8 mouse cellular contexts compared by ENCODE assay signal in genomic region chr7:27228865-27229264, GRCm38 (mm10). TPM values are rescaled to one million over a fixed set of nuclear protein-coding genes. Genes with fewer than 3 reads are reported as not detected.
DNase-seq lines count a peak whose midpoint lies in the region; ATAC-seq and TF ChIP-seq lines count a peak whose summit lies in the region.

No protein-coding gene starts in this region.

- no peaks in the 10 kb centered on the region for H3K27me3 ChIP-seq in lung, embryonic 15.5 days
- H3K27me3 ChIP-seq in erythroblast, embryonic 14.5 days (ENCODE audit: control insufficient read depth) = no peaks in the 10 kb centered on the region
- no peaks in the 10 kb centered on the region for H3K27me3 ChIP-seq in limb, embryonic 14.5 days (ENCODE audit: control insufficient read depth, insufficient read depth, low read length)
- H3K27me3 ChIP-seq in stomach, embryonic 14.5 days (ENCODE audit: control insufficient read depth, insufficient read depth, low read length) = no peaks in the 10 kb centered on the region

- no peak for DNase-seq in lung, postnatal 14 days
- DNase-seq in limb, embryonic 14.5 days (ENCODE audit: low spot score) = no peak
- no peak for DNase-seq in urinary bladder, postnatal 14 days (ENCODE audit: low spot score)
- DNase-seq in natural killer cell, adult 2 months (ENCODE audit: low spot score in 2 of 2) = no peak
- no peak for DNase-seq in kidney, postnatal 10 days

- TF ChIP-seq POLR2A in limb, embryonic 14.5 days (IDR thresholded peaks at IDR 0.05; ENCODE audit: borderline replicate concordance, extremely low read depth, insufficient read depth, insufficient read length) = no peak

- H3K9me3 ChIP-seq in lung, embryonic 15.5 days = no peaks in the 10 kb centered on the region
- H3K9me3 ChIP-seq in erythroblast, embryonic 14.5 days (ENCODE audit: control insufficient read depth, low read length) = no peaks in the 10 kb centered on the region
- H3K9me3 ChIP-seq in limb, embryonic 14.5 days (ENCODE audit: control insufficient read depth, low read length) = no peaks in the 10 kb centered on the region
- H3K9me3 ChIP-seq in stomach, embryonic 14.5 days (ENCODE audit: control insufficient read depth, low read depth, low read length) = no peaks in the 10 kb centered on the region

- no peaks in the 10 kb centered on the region for H3K36me3 ChIP-seq in lung, embryonic 15.5 days
- peaks cover 6% of the 10 kb centered on the region for H3K36me3 ChIP-seq in erythroblast, embryonic 14.5 days (ENCODE audit: control insufficient read depth)
- no peaks in the 10 kb centered on the region for H3K36me3 ChIP-seq in limb, embryonic 14.5 days (ENCODE audit: control insufficient read depth, insufficient read depth, low read length)
- no peaks in the 10 kb centered on the region for H3K36me3 ChIP-seq in stomach, embryonic 14.5 days (ENCODE audit: control insufficient read depth, insufficient read depth, low read length)

- H3K27ac ChIP-seq in lung, embryonic 15.5 days = peak overlapping the region; percentile 87
- H3K27ac ChIP-seq in limb, embryonic 14.5 days (replicated peaks; ENCODE audit: low read depth, low read length) = peak overlapping the region; percentile 83
- H3K27ac ChIP-seq in stomach, embryonic 14.5 days (ENCODE audit: low read length) = peak overlapping the region; percentile 88

- 12% methylated on average over 6 of the region's 6 CpGs for WGBS in lung, embryonic 15.5 days
- 15% methylated on average over 6 of the region's 6 CpGs for WGBS in limb, embryonic 14.5 days
- 16% methylated on average over 6 of the region's 6 CpGs for WGBS in stomach, embryonic 14.5 days

- peak overlapping the region; percentile 80 for H3K4me3 ChIP-seq in lung, embryonic 15.5 days
- H3K4me3 ChIP-seq in erythroblast, embryonic 14.5 days (replicated peaks) = peak overlapping the region; percentile 87
- H3K4me3 ChIP-seq in limb, embryonic 14.5 days (replicated peaks; ENCODE audit: low read length) = peak overlapping the region; percentile 79
- H3K4me3 ChIP-seq in stomach, embryonic 14.5 days (ENCODE audit: low read depth, low read length) = peak overlapping the region; percentile 81

- H3K9ac ChIP-seq in lung, embryonic 15.5 days = peak overlapping the region; percentile 74
- H3K9ac ChIP-seq in limb, embryonic 14.5 days (ENCODE audit: low read depth, low read length, severe bottlenecking) = peak overlapping the region; percentile 67
- H3K9ac ChIP-seq in stomach, embryonic 14.5 days (replicated peaks; ENCODE audit: low read depth, low read length) = peak overlapping the region; percentile 28; the same call in 1 of the 2 replicates

- peak overlapping the region; percentile 83 for H3K4me2 ChIP-seq in lung, embryonic 15.5 days
- H3K4me2 ChIP-seq in limb, embryonic 14.5 days (replicated peaks; ENCODE audit: low read depth, low read length, severe bottlenecking) = peak overlapping the region; percentile 64
- peak overlapping the region; percentile 68 for H3K4me2 ChIP-seq in stomach, embryonic 14.5 days (replicated peaks; ENCODE audit: low read depth, low read length)

- no peak for ATAC-seq in lung, embryonic 15.5 days (ENCODE audit: borderline replicate concordance, extremely low read depth, low FRiP score, low TSS enrichment)
- no peak for ATAC-seq in limb, embryonic 14.5 days (ENCODE audit: low FRiP score, low read depth)
- no peak for ATAC-seq in stomach, embryonic 14.5 days (ENCODE audit: insufficient number of reproducible peaks, insufficient read depth, low FRiP score, low read depth)

- H3K4me1 ChIP-seq in lung, embryonic 15.5 days = peaks cover 60% of the 10 kb centered on the region
- peaks cover 75% of the 10 kb centered on the region for H3K4me1 ChIP-seq in erythroblast, embryonic 14.5 days (ENCODE audit: control insufficient read depth)
- H3K4me1 ChIP-seq in limb, embryonic 14.5 days (ENCODE audit: control insufficient read depth, insufficient read depth, low read length) = peaks cover 35% of the 10 kb centered on the region
- H3K4me1 ChIP-seq in stomach, embryonic 14.5 days (ENCODE audit: control insufficient read depth, insufficient read depth, low read length) = peaks cover 42% of the 10 kb centered on the region

RNA-seq across cellular contexts. Expression of gene Itpkc, which starts 0.4 kb away (rescaled TPM):
- 5.1 and 5.4 TPM in 2 replicates for polyA plus RNA-seq in lung, embryonic 15.5 days (2015; fragmentation: Nextera tagmentation; extraction: Ambion mirVana)
- 0.12 TPM in 2 replicates for polyA plus RNA-seq in erythroblast, embryonic 14.5 days (2012)
- polyA plus RNA-seq in limb, embryonic 14.5 days (2012; rRNA removed) = 13.0 and 15.5 TPM in 2 replicates
- 9.6 and 11.5 TPM in 2 replicates for polyA plus RNA-seq in limb, embryonic 14.5 days (2014; fragmentation: Nextera tagmentation; extraction: Ambion mirVana)
- 8.5 and 10.8 TPM in 2 replicates for polyA plus RNA-seq in stomach, embryonic 14.5 days (2014; fragmentation: Nextera tagmentation; extraction: Ambion mirVana)

RNA-seq across cellular contexts. Expression of gene Coq8b, which starts 4.0 kb away (rescaled TPM):
- polyA plus RNA-seq in lung, embryonic 15.5 days (2015; fragmentation: Nextera tagmentation; extraction: Ambion mirVana) = 20.3 and 20.4 TPM in 2 replicates
- 2.7 and 2.8 TPM in 2 replicates for polyA plus RNA-seq in erythroblast, embryonic 14.5 days (2012)
- polyA plus RNA-seq in limb, embryonic 14.5 days (2012; rRNA removed) = 43.4 and 58.3 TPM in 2 replicates
- 15.5 and 16.5 TPM in 2 replicates for polyA plus RNA-seq in limb, embryonic 14.5 days (2014; fragmentation: Nextera tagmentation; extraction: Ambion mirVana)
- polyA plus RNA-seq in stomach, embryonic 14.5 days (2014; fragmentation: Nextera tagmentation; extraction: Ambion mirVana) = 19.7 and 20.5 TPM in 2 replicates

RNA-seq across cellular contexts. Expression of gene Numbl, which starts 29.4 kb away (rescaled TPM):
- polyA plus RNA-seq in lung, embryonic 15.5 days (2015; fragmentation: Nextera tagmentation; extraction: Ambion mirVana) = 23.6 and 23.8 TPM in 2 replicates
- 0.09 and 0.19 TPM in 2 replicates for polyA plus RNA-seq in erythroblast, embryonic 14.5 days (2012)
- polyA plus RNA-seq in limb, embryonic 14.5 days (2012; rRNA removed) = 83.6 and 119 TPM in 2 replicates
- 25.2 and 26.6 TPM in 2 replicates for polyA plus RNA-seq in limb, embryonic 14.5 days (2014; fragmentation: Nextera tagmentation; extraction: Ambion mirVana)
- polyA plus RNA-seq in stomach, embryonic 14.5 days (2014; fragmentation: Nextera tagmentation; extraction: Ambion mirVana) = 15.0 and 16.5 TPM in 2 replicates

RNA-seq across cellular contexts. Expression of gene Snrpa, which starts 32.8 kb away (rescaled TPM):
- polyA plus RNA-seq in lung, embryonic 15.5 days (2015; fragmentation: Nextera tagmentation; extraction: Ambion mirVana) = 257 TPM in 2 replicates
- 33.0 and 34.3 TPM in 2 replicates for polyA plus RNA-seq in erythroblast, embryonic 14.5 days (2012)
- polyA plus RNA-seq in limb, embryonic 14.5 days (2012; rRNA removed) = 385 and 386 TPM in 2 replicates
- 250 and 267 TPM in 2 replicates for polyA plus RNA-seq in limb, embryonic 14.5 days (2014; fragmentation: Nextera tagmentation; extraction: Ambion mirVana)
- polyA plus RNA-seq in stomach, embryonic 14.5 days (2014; fragmentation: Nextera tagmentation; extraction: Ambion mirVana) = 260 and 274 TPM in 2 replicates

RNA-seq across cellular contexts. Expression of gene BC024978, which starts 33.3 kb away (rescaled TPM):
- 3.0 and 3.4 TPM in 2 replicates for polyA plus RNA-seq in lung, embryonic 15.5 days (2015; fragmentation: Nextera tagmentation; extraction: Ambion mirVana)
- polyA plus RNA-seq in erythroblast, embryonic 14.5 days (2012) = 0.16 and 0.19 TPM in 2 replicates
- 12.9 and 14.7 TPM in 2 replicates for polyA plus RNA-seq in limb, embryonic 14.5 days (2012; rRNA removed)
- polyA plus RNA-seq in limb, embryonic 14.5 days (2014; fragmentation: Nextera tagmentation; extraction: Ambion mirVana) = 3.6 TPM in 2 replicates
- 4.2 and 4.5 TPM in 2 replicates for polyA plus RNA-seq in stomach, embryonic 14.5 days (2014; fragmentation: Nextera tagmentation; extraction: Ambion mirVana)

Comparison
In these comparisons a context has a peak if more than half of its experiments do, and no peak if none do; other contexts are left out.
1. RNA of gene Numbl, which starts 29.4 kb away (polyA plus RNA-seq): 25.2 to 119 TPM in limb, embryonic 14.5 days, 23.6 to 23.8 TPM in lung, embryonic 15.5 days and 15.0 to 16.5 TPM in stomach, embryonic 14.5 days; 0.09 to 0.19 TPM in erythroblast, embryonic 14.5 days; every median in the first group is over 10 times any median in the second.
2. Peak in every context shown above with its lines, with median percentiles within 50 percentile points of each other: H3K27ac ChIP-seq, H3K4me2 ChIP-seq, H3K4me3 ChIP-seq and H3K9ac ChIP-seq.